Mouse (Mus musculus) heart, embryonic 12.5 days (tissue): ENCODE data around the gene Ube2e1. TPM values are rescaled to one million over a fixed set of nuclear protein-coding genes. Genes with fewer than 3 reads are reported as not detected.

Experiments
- ATAC-seq: fragments of 200-750 bp; cut with Nextera tagmentation; 2 replicates; pipeline ENCODE4 v1.8.0; 2017; ENCODE audit warnings: moderate TSS enrichment, moderate library complexity; ENCODE audit not compliant: insufficient number of reproducible peaks, low FRiP score
- H3K27ac ChIP-seq: fragments of 300-500 bp; sonication (generic); 2 replicates; pipeline ENCODE4 v1.5.1; 2016; ENCODE audit warnings: mild to moderate bottlenecking, moderate library complexity; ENCODE audit not compliant: poor library complexity, severe bottlenecking
- H3K27me3 ChIP-seq: fragments of 300-500 bp; sonication (generic); replicated peaks from 2 replicates; pipeline ENCODE4 v1.6.1; 2016; ENCODE audit warnings: mild to moderate bottlenecking, moderate library complexity
- H3K36me3 ChIP-seq: fragments of 300-500 bp; sonication (generic); 2 replicates; pipeline ENCODE4 v1.6.1; 2016; ENCODE audit warnings: mild to moderate bottlenecking, moderate library complexity
- H3K4me1 ChIP-seq: fragments of 300-500 bp; sonication (generic); replicated peaks from 2 replicates; pipeline ENCODE4 v1.6.1; 2016; ENCODE audit warnings: mild to moderate bottlenecking
- H3K4me2 ChIP-seq: fragments of 300-500 bp; sonication (generic); 2 replicates; pipeline ENCODE4 v1.6.1; 2016; ENCODE audit warnings: mild to moderate bottlenecking, moderate library complexity
- H3K4me3 ChIP-seq: fragments of 300-500 bp; sonication (generic); 2 replicates; pipeline ENCODE4 v1.5.1; 2016; ENCODE audit warnings: mild to moderate bottlenecking
- H3K9ac ChIP-seq: fragments of 300-500 bp; sonication (generic); 2 replicates; pipeline ENCODE4 v1.6.1; 2016; ENCODE audit warnings: mild to moderate bottlenecking, moderate library complexity
- H3K9me3 ChIP-seq: fragments of 300-500 bp; sonication (generic); replicated peaks from 2 replicates; pipeline ENCODE4 v1.6.1; 2016; ENCODE audit warnings: mild to moderate bottlenecking, moderate library complexity
- WGBS: fragments of 180-500 bp; shearing (Covaris S2); methylation state at CpG from one replicate; pipeline ENCODE4 v1.1.7; 2016; 5-methylcytosine and 5-hydroxymethylcytosine counted together
- polyA plus RNA-seq: library from polyadenylated mRNA; unstranded; fragments of >200 nt; fragmentation: Nextera tagmentation; extraction: Ambion mirVana; gene quantifications from 2 replicates; pipeline ENCODE4 v1.2.1, GENCODE M21; 2016

Gene Ube2e1
- 57.4 and 58.2 TPM in 2 replicates for polyA plus RNA-seq

GRCm38 (mm10) chr14:18331693-18332131, at the start of gene Ube2e1:
Ube2e1 (minus strand) TSS chr14:18331859.
- no peaks in the 10 kb centered on the region for H3K27me3 ChIP-seq
- peak; percentile 83 for ATAC-seq
- peak within 1 kb of the TSS; percentile 47 for H3K27ac ChIP-seq
- 1% methylated on average over 33 of the region's 39 CpGs for WGBS
- peak within 1 kb of the TSS; percentile 87 for H3K4me3 ChIP-seq
- peak within 1 kb of the TSS; percentile 87 for H3K4me2 ChIP-seq
- peak within 1 kb of the TSS; percentile 97 for H3K9ac ChIP-seq
- no peaks in the 10 kb centered on the region for H3K9me3 ChIP-seq
- H3K4me1 ChIP-seq = peaks cover 17% of the 10 kb centered on the region
- H3K36me3 ChIP-seq = no peaks in the 10 kb centered on the region

DNA sequence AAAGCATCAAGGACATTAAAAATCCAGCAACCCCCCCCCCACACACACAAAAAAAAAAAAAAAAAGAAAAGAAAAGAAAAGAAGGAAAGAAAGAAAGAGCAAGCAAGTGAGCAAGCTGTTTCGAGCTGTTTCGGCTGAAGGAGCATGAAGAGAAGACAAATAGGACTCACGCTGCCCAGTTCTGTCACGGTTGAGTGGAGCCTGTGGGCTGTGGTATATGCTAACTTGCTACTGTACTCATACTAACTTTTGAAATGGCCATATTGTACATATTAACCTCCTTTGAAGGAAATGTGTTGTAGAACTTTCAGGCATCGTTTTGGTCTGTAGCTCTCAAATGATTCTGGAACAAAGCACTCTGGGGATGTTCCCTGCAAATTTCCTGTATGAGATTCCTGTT, 48.2 kb upstream of the Ube2e1 start:
- Histone ChIP-seq H3K27me3 (no peaks in the 10 kb centered on the region), H3K4me2 (no peak overlapping the region), H3K36me3 (no peaks in the 10 kb centered on the region), H3K4me1 (no peaks in the 10 kb centered on the region), H3K4me3 (no peak overlapping the region), H3K27ac (no peak overlapping the region), H3K9ac (no peak overlapping the region), H3K9me3 (no peaks in the 10 kb centered on the region)
- 81% methylated on average over 5 of the region's 5 CpGs for WGBS
- no peak for ATAC-seq

DNA sequence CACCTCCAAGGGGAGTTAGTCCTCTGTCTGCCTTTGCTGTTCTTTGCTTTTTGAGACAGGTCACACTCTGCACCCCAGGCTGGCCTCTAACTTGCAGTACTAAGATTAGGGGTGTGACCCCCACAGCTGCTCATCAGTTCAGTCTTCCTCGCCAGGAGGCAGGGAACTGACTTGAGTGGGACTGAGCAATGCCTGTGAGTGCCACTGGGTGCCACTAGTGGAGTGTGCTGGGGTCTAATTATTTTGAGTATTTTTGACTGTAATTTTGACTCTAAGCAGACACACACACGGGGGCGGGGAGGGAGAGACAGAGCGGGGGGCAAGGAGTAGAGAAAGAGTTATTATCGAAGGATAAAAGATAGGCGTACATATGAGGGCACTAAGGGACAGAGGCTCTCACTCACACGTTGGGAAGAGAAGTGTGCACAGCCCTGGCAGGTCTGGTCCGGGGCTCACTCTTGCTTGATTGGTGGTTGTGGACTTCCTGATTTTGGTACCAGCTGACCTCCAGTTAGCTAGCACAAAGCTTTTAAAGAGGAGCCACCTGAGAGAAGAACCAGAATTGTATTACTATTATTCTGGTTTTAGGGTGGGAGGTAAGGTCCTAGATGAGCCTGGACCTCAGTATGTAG, 46.4 kb upstream of the Ube2e1 start:
- 57% methylated on average over 8 of the region's 8 CpGs for WGBS
- no peaks in the 10 kb centered on the region for H3K9me3 ChIP-seq
- no peak for ATAC-seq
- H3K27ac ChIP-seq = no peak overlapping the region
- no peak overlapping the region for H3K4me2 ChIP-seq
- H3K4me3 ChIP-seq = no peak overlapping the region
- no peaks in the 10 kb centered on the region for H3K4me1 ChIP-seq
- no peaks in the 10 kb centered on the region for H3K27me3 ChIP-seq
- H3K36me3 ChIP-seq = no peaks in the 10 kb centered on the region
- H3K9ac ChIP-seq = no peak overlapping the region

- no peaks in the 10 kb centered on the region for H3K4me1 ChIP-seq
- no peak for ATAC-seq
- H3K4me3 ChIP-seq = no peak overlapping the region
- H3K27ac ChIP-seq = no peak overlapping the region
- no peaks in the 10 kb centered on the region for H3K9me3 ChIP-seq
- H3K4me2 ChIP-seq = no peak overlapping the region
- no peak overlapping the region for H3K9ac ChIP-seq
- no peaks in the 10 kb centered on the region for H3K36me3 ChIP-seq
- 82% methylated on average over 3 of the region's 3 CpGs for WGBS
- H3K27me3 ChIP-seq = no peaks in the 10 kb centered on the region
Observed at GRCm38 (mm10) chr14:18376206-18376605, 44.5 kb upstream of the Ube2e1 start.

- H3K4me1 ChIP-seq = no peaks in the 10 kb centered on the region
- H3K27me3 ChIP-seq = no peaks in the 10 kb centered on the region
- no peak overlapping the region for H3K9ac ChIP-seq
- no peak overlapping the region for H3K27ac ChIP-seq
- no peak overlapping the region for H3K4me2 ChIP-seq
- no peak overlapping the region for H3K4me3 ChIP-seq
- no peaks in the 10 kb centered on the region for H3K9me3 ChIP-seq
- no peaks in the 10 kb centered on the region for H3K36me3 ChIP-seq
- ATAC-seq = no peak
- 70% methylated on average over 6 of the region's 6 CpGs for WGBS
Observed at GRCm38 (mm10) chr14:18373758-18374405, 42.2 kb upstream of the Ube2e1 start.

GRCm38 (mm10) chr14:18372761-18373610, 41.3 kb upstream of the Ube2e1 start:
- H3K27ac ChIP-seq = no peak overlapping the region
- 64% methylated on average over 9 of the region's 9 CpGs for WGBS
- ATAC-seq = no peak
- H3K4me1 ChIP-seq = no peaks in the 10 kb centered on the region
- H3K36me3 ChIP-seq = no peaks in the 10 kb centered on the region
- H3K27me3 ChIP-seq = no peaks in the 10 kb centered on the region
- no peak overlapping the region for H3K4me2 ChIP-seq
- no peak overlapping the region for H3K9ac ChIP-seq
- no peaks in the 10 kb centered on the region for H3K9me3 ChIP-seq
- no peak overlapping the region for H3K4me3 ChIP-seq

- no peaks in the 10 kb centered on the region for H3K9me3 ChIP-seq
- H3K9ac ChIP-seq = no peak overlapping the region
- H3K4me2 ChIP-seq = no peak overlapping the region
- no peak overlapping the region for H3K4me3 ChIP-seq
- H3K36me3 ChIP-seq = no peaks in the 10 kb centered on the region
- H3K4me1 ChIP-seq = 0 out of 2 replicates have a peak, but pooled peaks cover 6% of the 10 kb centered on the region
- H3K27ac ChIP-seq = no peak overlapping the region
- no peaks in the 10 kb centered on the region for H3K27me3 ChIP-seq
- no peak for ATAC-seq
Observed at GRCm38 (mm10) chr14:18369031-18369430, 37.4 kb upstream of the Ube2e1 start.

- H3K27ac ChIP-seq = no peak overlapping the region
- no peaks in the 10 kb centered on the region for H3K36me3 ChIP-seq
- WGBS = 51% methylated on average over 5 of the region's 5 CpGs
- no peak overlapping the region for H3K4me3 ChIP-seq
- no peak for ATAC-seq
- H3K9ac ChIP-seq = no peak overlapping the region
- no peaks in the 10 kb centered on the region for H3K9me3 ChIP-seq
- no peak overlapping the region for H3K4me2 ChIP-seq
- H3K4me1 ChIP-seq = 0 out of 2 replicates have a peak, but pooled peaks cover 6% of the 10 kb centered on the region
- H3K27me3 ChIP-seq = no peaks in the 10 kb centered on the region
Observed at GRCm38 (mm10) chr14:18367025-18367424, 35.4 kb upstream of the Ube2e1 start.

DNA sequence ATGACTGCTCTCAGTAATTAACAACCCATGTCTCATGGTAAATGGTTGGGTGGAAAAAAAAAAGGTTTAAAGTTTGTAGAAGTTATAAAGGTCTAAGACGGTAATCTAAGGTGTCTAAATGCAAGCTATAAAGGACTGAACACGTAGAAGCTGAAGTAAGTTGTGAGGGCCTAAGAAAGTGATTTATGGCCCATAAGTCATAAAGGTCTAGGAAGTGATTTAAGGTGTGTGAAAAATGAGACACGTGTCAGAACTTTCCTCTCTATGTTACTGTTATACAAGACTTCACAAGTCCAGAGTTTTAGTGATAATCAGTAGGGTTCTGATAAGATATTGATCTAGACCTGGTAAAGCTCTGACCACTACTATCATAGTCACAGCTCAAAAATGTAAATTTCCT, 32.7 kb upstream of the Ube2e1 start:
- Histone ChIP-seq H3K27ac (no peak overlapping the region), H3K4me2 (no peak overlapping the region), H3K4me3 (no peak overlapping the region), H3K27me3 (no peaks in the 10 kb centered on the region), H3K4me1 (0 out of 2 replicates have a peak, but pooled peaks cover 11% of the 10 kb centered on the region), H3K9me3 (no peaks in the 10 kb centered on the region), H3K36me3 (no peaks in the 10 kb centered on the region), H3K9ac (no peak overlapping the region)
- no peak for ATAC-seq
- WGBS = 76% methylated on average over 3 of the region's 3 CpGs

- H3K4me2 ChIP-seq = no peak overlapping the region
- peaks cover 18% of the 10 kb centered on the region for H3K4me1 ChIP-seq
- H3K27me3 ChIP-seq = no peaks in the 10 kb centered on the region
- H3K9ac ChIP-seq = no peak overlapping the region
- no peaks in the 10 kb centered on the region for H3K36me3 ChIP-seq
- H3K4me3 ChIP-seq = no peak overlapping the region
- no peak for ATAC-seq
- WGBS = 54% methylated on average over 2 of the region's 2 CpGs
- no peaks in the 10 kb centered on the region for H3K9me3 ChIP-seq
- H3K27ac ChIP-seq = no peak overlapping the region
Observed at GRCm38 (mm10) chr14:18356442-18356841, 24.8 kb upstream of the Ube2e1 start.

DNA sequence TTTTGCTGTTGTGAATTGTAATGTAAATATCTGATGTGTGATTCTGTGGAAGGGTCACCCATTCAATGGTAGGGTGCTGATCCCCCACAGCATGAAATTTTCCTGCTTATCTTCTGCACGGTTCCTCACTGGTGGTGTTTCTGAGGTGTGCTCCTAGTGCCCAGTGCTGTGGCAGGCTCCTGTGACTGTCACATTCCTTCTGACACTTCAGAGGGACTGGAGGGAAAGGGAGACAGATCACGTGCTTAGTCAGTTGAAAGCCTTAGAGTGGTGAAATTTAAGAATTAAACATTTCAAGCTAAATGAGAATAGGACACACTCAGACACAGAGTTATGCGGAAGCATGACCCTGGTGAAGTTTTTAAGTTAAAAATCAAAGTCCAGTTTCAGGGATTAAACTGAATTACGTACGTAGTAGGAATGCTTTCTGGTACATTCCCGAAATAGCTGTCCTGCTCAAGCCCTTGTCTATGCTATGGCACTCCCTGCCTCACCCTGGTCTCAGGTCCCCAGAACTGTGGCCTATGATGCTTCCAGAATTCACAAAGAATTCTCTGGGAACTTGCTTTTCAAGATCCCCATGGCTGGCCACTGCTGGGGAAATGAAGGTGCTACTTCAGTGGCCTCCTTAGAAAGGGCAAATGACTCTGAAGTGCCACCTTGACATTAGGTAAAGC, 24.0 kb upstream of the Ube2e1 start:
- WGBS = 45% methylated on average over 6 of the region's 6 CpGs
- ATAC-seq = no peak; the same call in 1 of the 2 replicates
- H3K4me3 ChIP-seq = no peak overlapping the region
- H3K9me3 ChIP-seq = no peaks in the 10 kb centered on the region
- H3K4me1 ChIP-seq = peaks cover 18% of the 10 kb centered on the region
- no peak overlapping the region for H3K4me2 ChIP-seq
- no peaks in the 10 kb centered on the region for H3K36me3 ChIP-seq
- H3K9ac ChIP-seq = no peak overlapping the region
- no peak overlapping the region for H3K27ac ChIP-seq
- no peaks in the 10 kb centered on the region for H3K27me3 ChIP-seq
